Mouse (Mus musculus) megakaryocyte, embryonic 14.5 days (primary cell): ENCODE measurements around the gene Lekr1. TPM values are rescaled to one million over a fixed set of nuclear protein-coding genes. Genes with fewer than 3 reads are reported as not detected.

ENCODE experiments used
- H3K27me3 ChIP-seq: replicated peaks from 2 replicates; pipeline ENCODE3; 2012; ENCODE audit warnings: inconsistent platforms
- H3K36me3 ChIP-seq: replicated peaks from 2 replicates; pipeline ENCODE3; 2012; ENCODE audit warnings: low read length, inconsistent platforms, mixed read lengths
- H3K4me1 ChIP-seq: 2 replicates; pipeline ENCODE4 v1.6.1; 2012; ENCODE audit warnings: inconsistent platforms
- H3K4me3 ChIP-seq: replicated peaks from 2 replicates; pipeline ENCODE3; 2012; ENCODE audit warnings: moderate library complexity, mild to moderate bottlenecking, inconsistent platforms
- H3K9me3 ChIP-seq: 2 replicates; pipeline ENCODE4 v1.6.1; 2012; ENCODE audit warnings: inconsistent platforms
- FLI1 ChIP-seq: IDR thresholded peaks from 2 replicates; pipeline ENCODE4 v1.6.1; 2012; ENCODE audit warnings: low read length, inconsistent platforms, mixed read lengths
- GATA1 ChIP-seq: IDR thresholded peaks from 3 replicates; pipeline ENCODE4 v1.6.1; 2012; ENCODE audit warnings: mixed read lengths, low read length, inconsistent platforms, borderline replicate concordance
- polyA plus RNA-seq: library from polyadenylated mRNA; stranded (reverse); fragments of >175 nt; gene quantifications from 2 replicates; pipeline ENCODE4 v1.2.3, GENCODE M21; 2012; ENCODE audit warnings: low replicate concordance; ENCODE audit not compliant: insufficient read depth

Gene Lekr1
- polyA plus RNA-seq, 1 experiment: 1.2 TPM

- peak overlapping the region; percentile 60 for H3K4me3 ChIP-seq
- peaks cover 11% of the 10 kb centered on the region; the same call in 1 of the 2 replicates for H3K9me3 ChIP-seq
- H3K4me1 ChIP-seq: peaks cover 15% of the 10 kb centered on the region
- H3K36me3 ChIP-seq: no peaks in the 10 kb centered on the region
- H3K27me3 ChIP-seq: peaks cover 28% of the 10 kb centered on the region
- TF ChIP-seq GATA1: no peak
- no peak for TF ChIP-seq FLI1
Observed at GRCm38 (mm10) chr3:65863297-65863696, 197.3 kb downstream of the Lekr1 start.

- H3K9me3 ChIP-seq: peaks cover 11% of the 10 kb centered on the region; the same call in 1 of the 2 replicates
- no peak for TF ChIP-seq GATA1
- TF ChIP-seq FLI1: no peak
Observed at GRCm38 (mm10) chr3:65863762-65864377, 197.8 kb downstream of the Lekr1 start.

DNA sequence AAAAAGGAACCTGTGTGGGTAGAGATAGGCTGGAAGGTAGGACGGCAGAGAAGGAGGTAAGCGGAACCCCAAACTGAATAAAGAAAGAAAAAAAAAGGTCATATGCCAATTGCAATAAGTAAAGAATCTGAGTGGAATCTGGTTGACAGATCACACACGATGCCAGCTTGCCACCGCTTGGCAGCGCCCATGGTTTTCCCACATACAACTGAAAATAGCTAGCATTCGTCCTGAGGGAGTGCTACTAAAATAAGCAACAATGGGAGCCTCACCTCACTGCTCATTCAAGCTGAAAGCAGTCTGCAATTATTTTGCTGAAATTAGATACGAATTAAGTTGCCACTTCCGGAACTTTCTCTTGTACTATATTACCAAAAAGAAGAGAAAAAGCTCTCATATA is 202.9 kb downstream of the Lekr1 start:
- no peak overlapping the region for H3K4me3 ChIP-seq
- H3K36me3 ChIP-seq: no peaks in the 10 kb centered on the region
- H3K9me3 ChIP-seq: peaks cover 11% of the 10 kb centered on the region; the same call in 1 of the 2 replicates
- no peaks in the 10 kb centered on the region for H3K4me1 ChIP-seq
- TF ChIP-seq FLI1: no peak
- TF ChIP-seq GATA1: no peak
- H3K27me3 ChIP-seq: peaks cover 18% of the 10 kb centered on the region

More at GRCm38 (mm10) chr3:65863762-65864377, 197.8 kb downstream of the Lekr1 start:
- no peaks in the 10 kb centered on the region for H3K36me3 ChIP-seq
- H3K4me3 ChIP-seq: no peak overlapping the region
- H3K4me1 ChIP-seq: peaks cover 14% of the 10 kb centered on the region
- peaks cover 25% of the 10 kb centered on the region for H3K27me3 ChIP-seq

DNA sequence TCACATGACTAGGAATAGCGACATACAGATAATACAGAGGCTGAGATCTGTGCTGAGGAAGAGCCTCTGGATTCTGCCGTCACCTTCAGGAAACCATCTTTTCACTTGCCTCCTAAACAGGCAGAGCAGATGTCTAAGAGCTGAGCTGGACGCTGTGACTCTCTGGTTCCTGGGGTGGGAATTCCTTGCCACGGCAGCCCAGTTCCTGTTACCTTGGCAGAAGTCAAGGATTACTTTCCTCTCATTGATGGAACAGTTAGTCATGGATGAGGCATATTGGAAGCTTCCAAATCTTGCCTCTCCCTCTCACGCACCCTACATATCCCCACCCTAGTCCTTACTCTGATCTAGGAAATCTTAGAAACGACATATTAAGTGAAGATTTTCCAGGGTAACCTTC is 203.7 kb downstream of the Lekr1 start:
- no peak for TF ChIP-seq FLI1
- no peak for TF ChIP-seq GATA1
- H3K4me1 ChIP-seq: no peaks in the 10 kb centered on the region
- peaks cover 11% of the 10 kb centered on the region; the same call in 1 of the 2 replicates for H3K9me3 ChIP-seq
- peaks cover 13% of the 10 kb centered on the region for H3K27me3 ChIP-seq
- no peak overlapping the region for H3K4me3 ChIP-seq
- H3K36me3 ChIP-seq: no peaks in the 10 kb centered on the region

DNA sequence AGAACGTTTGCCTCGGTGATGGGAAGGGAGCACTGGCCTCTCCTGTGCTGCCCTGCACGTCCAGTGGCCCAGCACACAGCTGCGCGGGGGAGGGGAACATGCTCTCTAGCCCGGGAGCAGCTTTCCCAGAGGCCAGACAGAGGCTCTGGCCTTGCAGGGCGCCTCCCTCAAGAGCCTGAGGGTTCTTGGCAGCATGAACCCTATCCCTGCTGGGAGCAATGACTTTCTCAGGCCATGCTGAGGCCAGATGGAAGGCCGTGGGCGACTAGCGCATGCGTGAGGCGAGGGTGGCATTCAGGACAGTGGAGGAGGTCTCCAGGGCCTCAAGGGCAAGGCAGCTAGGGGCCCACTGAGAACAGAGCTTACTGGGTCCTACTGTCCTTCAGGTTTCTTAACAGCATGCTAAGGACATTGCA is 205.2 kb downstream of the Lekr1 start:
- Histone ChIP-seq H3K4me3 (no peak overlapping the region), H3K4me1 (no peaks in the 10 kb centered on the region), H3K36me3 (no peaks in the 10 kb centered on the region), H3K9me3 (0 out of 2 replicates have a peak, but pooled peaks cover 5% of the 10 kb centered on the region), H3K27me3 (peaks cover 11% of the 10 kb centered on the region)
- TF ChIP-seq GATA1: no peak
- TF ChIP-seq FLI1: no peak

GRCm38 (mm10) chr3:65871609-65872272 is 205.7 kb downstream of the Lekr1 start:
- H3K27me3 ChIP-seq: peaks cover 11% of the 10 kb centered on the region
- TF ChIP-seq FLI1: no peak
- TF ChIP-seq GATA1: no peak
- no peak overlapping the region for H3K4me3 ChIP-seq
- 0 out of 2 replicates have a peak, but pooled peaks cover under 1% of the 10 kb centered on the region for H3K9me3 ChIP-seq
- no peaks in the 10 kb centered on the region for H3K4me1 ChIP-seq
- no peaks in the 10 kb centered on the region for H3K36me3 ChIP-seq

- H3K27me3 ChIP-seq: peaks cover 9% of the 10 kb centered on the region
- TF ChIP-seq GATA1 (no peak), FLI1 (no peak)
- no peak overlapping the region for H3K4me3 ChIP-seq
Observed at GRCm38 (mm10) chr3:65873093-65873830, 207.2 kb downstream of the Lekr1 start.

More at GRCm38 (mm10) chr3:65873093-65873830, 207.2 kb downstream of the Lekr1 start:
- Histone ChIP-seq H3K36me3 (no peaks in the 10 kb centered on the region), H3K4me1 (no peaks in the 10 kb centered on the region), H3K9me3 (no peaks in the 10 kb centered on the region)

Other genes starting within 250 kb of the Lekr1 start
- 0.38 TPM in 1 of 2 replicates, not detected in the other for gene Tiparp, start 137.8 kb upstream of the Lekr1 start, polyA plus RNA-seq